Mouse (Mus musculus): ENCODE data around the gene Ipo4. TPM values are rescaled to one million over a fixed set of nuclear protein-coding genes. Genes with fewer than 3 reads are reported as not detected.

Ipo4 gene
- polyA plus RNA-seq, 1 experiment from 2014 or later, result 79.0 TPM

GRCm38 (mm10) chr14:55581981-55582681 lies 53.6 kb downstream of the Ipo4 start:
- Histone ChIP-seq H3K27ac (no peak overlapping the region; the same call in 1 of the 2 replicates), H3K4me2 (replicated peaks) (no peak overlapping the region), H3K4me1 (peaks cover 19% of the 10 kb centered on the region), H3K4me3 (no peak overlapping the region), H3K9ac (no peak overlapping the region), H3K36me3 (peaks cover 24% of the 10 kb centered on the region), H3K9me3 (replicated peaks) (no peaks in the 10 kb centered on the region), H3K27me3 (peaks cover 3% of the 10 kb centered on the region)
- ATAC-seq (ENCODE audit: low FRiP score), result no peak
- WGBS, result 78% methylated on average over 9 of the region's 9 CpGs

- Histone ChIP-seq H3K4me1 (peaks cover 19% of the 10 kb centered on the region), H3K36me3 (peaks cover 20% of the 10 kb centered on the region), H3K9me3 (replicated peaks) (no peaks in the 10 kb centered on the region), H3K4me3 (no peak overlapping the region), H3K4me2 (replicated peaks) (no peak overlapping the region), H3K27ac (no peak overlapping the region), H3K27me3 (peaks cover 3% of the 10 kb centered on the region), H3K9ac (no peak overlapping the region)
- WGBS, result 95% methylated on average over 16 of the region's 16 CpGs
- ATAC-seq (ENCODE audit: low FRiP score), result no peak
Observed at GRCm38 (mm10) chr14:55580731-55581130, 55.0 kb downstream of the Ipo4 start.

GRCm38 (mm10) chr14:55579511-55580496 lies 56.0 kb downstream of the Ipo4 start:
- WGBS, result 86% methylated on average over 23 of the region's 23 CpGs

GRCm38 (mm10) chr14:55578668-55579269 lies 57.0 kb downstream of the Ipo4 start:
- H3K27me3 ChIP-seq, result no peaks in the 10 kb centered on the region
- no peak; the same call in none of the 2 replicates for ATAC-seq (ENCODE audit: low FRiP score)
- H3K9ac ChIP-seq, result peak overlapping the region; percentile 88
- peak overlapping the region; percentile 88 for H3K4me2 ChIP-seq (replicated peaks)
- H3K9me3 ChIP-seq (replicated peaks), result no peaks in the 10 kb centered on the region
- H3K27ac ChIP-seq, result peak overlapping the region; percentile 79
- H3K4me3 ChIP-seq, result peak overlapping the region; percentile 71
- peaks cover 10% of the 10 kb centered on the region for H3K4me1 ChIP-seq
- 30% methylated on average over 6 of the region's 6 CpGs for WGBS
- peaks cover 20% of the 10 kb centered on the region for H3K36me3 ChIP-seq

More at GRCm38 (mm10) chr14:55579511-55580496, 56.0 kb downstream of the Ipo4 start:
- no peak overlapping the region for H3K4me2 ChIP-seq (replicated peaks)
- peaks cover 16% of the 10 kb centered on the region for H3K4me1 ChIP-seq
- no peak overlapping the region for H3K4me3 ChIP-seq
- H3K9ac ChIP-seq, result no peak overlapping the region
- H3K9me3 ChIP-seq (replicated peaks), result no peaks in the 10 kb centered on the region
- peaks cover 3% of the 10 kb centered on the region for H3K27me3 ChIP-seq
- peaks cover 20% of the 10 kb centered on the region for H3K36me3 ChIP-seq
- H3K27ac ChIP-seq, result no peak overlapping the region
- ATAC-seq (ENCODE audit: low FRiP score), result no peak

GRCm38 (mm10) chr14:55577871-55578667 lies 57.7 kb downstream of the Ipo4 start, which contains the start of gene Psme1:
TSS of gene Psme1 (plus strand) at chr14:55578123.
- Histone ChIP-seq H3K36me3 (peaks cover 20% of the 10 kb centered on the region), H3K4me1 (peaks cover 10% of the 10 kb centered on the region), H3K4me2 (replicated peaks) (peak within 1 kb of the TSS; percentile 88), H3K4me3 (peak within 1 kb of the TSS; percentile 71), H3K9ac (peak within 1 kb of the TSS; percentile 88), H3K9me3 (replicated peaks) (no peaks in the 10 kb centered on the region), H3K27me3 (no peaks in the 10 kb centered on the region), H3K27ac (peak within 1 kb of the TSS; percentile 79)
- peak; percentile 87 for ATAC-seq (ENCODE audit: low FRiP score)
- WGBS, result 0% methylated on average over 32 of the region's 32 CpGs

- Histone ChIP-seq H3K4me3 (no peak overlapping the region), H3K9ac (no peak overlapping the region), H3K4me1 (peaks cover 10% of the 10 kb centered on the region), H3K27ac (no peak overlapping the region), H3K4me2 (replicated peaks) (no peak overlapping the region), H3K9me3 (replicated peaks) (no peaks in the 10 kb centered on the region), H3K27me3 (no peaks in the 10 kb centered on the region), H3K36me3 (peaks cover 16% of the 10 kb centered on the region)
- WGBS, result 76% methylated on average over 16 of the region's 16 CpGs
- no peak for ATAC-seq (ENCODE audit: low FRiP score)
Observed at GRCm38 (mm10) chr14:55576376-55576775, 59.4 kb downstream of the Ipo4 start.

GRCm38 (mm10) chr14:55575711-55576110 lies 60.0 kb downstream of the Ipo4 start:
- peaks cover 10% of the 10 kb centered on the region for H3K4me1 ChIP-seq
- WGBS, result 73% methylated on average over 13 of the region's 13 CpGs
- H3K27ac ChIP-seq, result no peak overlapping the region
- peaks cover 12% of the 10 kb centered on the region for H3K36me3 ChIP-seq
- no peaks in the 10 kb centered on the region for H3K9me3 ChIP-seq (replicated peaks)
- no peak overlapping the region for H3K9ac ChIP-seq
- H3K4me3 ChIP-seq, result no peak overlapping the region
- no peak overlapping the region for H3K4me2 ChIP-seq (replicated peaks)
- no peaks in the 10 kb centered on the region for H3K27me3 ChIP-seq
- ATAC-seq (ENCODE audit: low FRiP score), result no peak

Other genes with a start within 250 kb of the Ipo4 start
- 42.7 and 44.5 TPM in 2 replicates for gene Dhrs4, start 157.2 kb downstream of the Ipo4 start, polyA plus RNA-seq (2016; fragmentation: Nextera tagmentation; extraction: Ambion mirVana)
- 17.0 and 18.0 TPM in 2 replicates for gene Carmil3, start 145.3 kb downstream of the Ipo4 start, polyA plus RNA-seq (2016; fragmentation: Nextera tagmentation; extraction: Ambion mirVana)
- gene Cpne6, start 125.5 kb downstream of the Ipo4 start, polyA plus RNA-seq (2016; fragmentation: Nextera tagmentation; extraction: Ambion mirVana), result 0.83 and 1.4 TPM in 2 replicates
- gene Nrl, start 111.0 kb downstream of the Ipo4 start, polyA plus RNA-seq (2016; fragmentation: Nextera tagmentation; extraction: Ambion mirVana), result not detected in 2 replicates
- 22.3 and 23.6 TPM in 2 replicates for gene Pck2, start 95.7 kb downstream of the Ipo4 start, polyA plus RNA-seq (2016; fragmentation: Nextera tagmentation; extraction: Ambion mirVana)
- gene Dcaf11, start 76.0 kb downstream of the Ipo4 start, polyA plus RNA-seq (2016; fragmentation: Nextera tagmentation; extraction: Ambion mirVana), result 104 and 106 TPM in 2 replicates
- 0.62 TPM in 1 of 2 replicates, not detected in the other for gene A730061H03Rik, start 75.6 kb downstream of the Ipo4 start, polyA plus RNA-seq (2016; fragmentation: Nextera tagmentation; extraction: Ambion mirVana)
- gene Fitm1, start 60.3 kb downstream of the Ipo4 start, polyA plus RNA-seq (2016; fragmentation: Nextera tagmentation; extraction: Ambion mirVana), result 1.4 and 4.2 TPM in 2 replicates
- 132 and 133 TPM in 2 replicates for gene Psme1, start 57.8 kb downstream of the Ipo4 start, polyA plus RNA-seq (2016; fragmentation: Nextera tagmentation; extraction: Ambion mirVana)
- gene Emc9, start 50.7 kb downstream of the Ipo4 start, polyA plus RNA-seq (2016; fragmentation: Nextera tagmentation; extraction: Ambion mirVana), result 8.5 and 9.0 TPM in 2 replicates
- 201 and 234 TPM in 2 replicates for gene Psme2, start 44.8 kb downstream of the Ipo4 start, polyA plus RNA-seq (2016; fragmentation: Nextera tagmentation; extraction: Ambion mirVana)
- 21.2 and 23.7 TPM in 2 replicates for gene Rnf31, start 44.2 kb downstream of the Ipo4 start, polyA plus RNA-seq (2016; fragmentation: Nextera tagmentation; extraction: Ambion mirVana)
- gene Irf9, start 32.4 kb downstream of the Ipo4 start, polyA plus RNA-seq (2016; fragmentation: Nextera tagmentation; extraction: Ambion mirVana), result 9.9 and 10.7 TPM in 2 replicates
- gene Rec8, start 17.9 kb downstream of the Ipo4 start, polyA plus RNA-seq (2016; fragmentation: Nextera tagmentation; extraction: Ambion mirVana), result 14.9 and 15.9 TPM in 2 replicates
- 2.4 and 3.2 TPM in 2 replicates for gene Gm49378, start 1.9 kb upstream of the Ipo4 start, polyA plus RNA-seq (2016; fragmentation: Nextera tagmentation; extraction: Ambion mirVana)
- 69.4 and 69.8 TPM in 2 replicates for gene Tm9sf1, start 7.8 kb upstream of the Ipo4 start, polyA plus RNA-seq (2016; fragmentation: Nextera tagmentation; extraction: Ambion mirVana)
- 0.50 and 0.52 TPM in 2 replicates for gene Tssk4, start 14.2 kb upstream of the Ipo4 start, polyA plus RNA-seq (2016; fragmentation: Nextera tagmentation; extraction: Ambion mirVana)
- 63.7 and 65.4 TPM in 2 replicates for gene Mdp1, start 24.6 kb upstream of the Ipo4 start, polyA plus RNA-seq (2016; fragmentation: Nextera tagmentation; extraction: Ambion mirVana)
- 57.0 and 58.2 TPM in 2 replicates for gene Gmpr2, start 36.0 kb upstream of the Ipo4 start, polyA plus RNA-seq (2016; fragmentation: Nextera tagmentation; extraction: Ambion mirVana)
- gene Nedd8, start 36.2 kb upstream of the Ipo4 start, polyA plus RNA-seq (2016; fragmentation: Nextera tagmentation; extraction: Ambion mirVana), result 506 and 544 TPM in 2 replicates
- gene Tinf2, start 45.9 kb upstream of the Ipo4 start, polyA plus RNA-seq (2016; fragmentation: Nextera tagmentation; extraction: Ambion mirVana), result 42.8 and 43.1 TPM in 2 replicates
- 0.48 and 0.90 TPM in 2 replicates for gene Tgm1, start 78.0 kb upstream of the Ipo4 start, polyA plus RNA-seq (2016; fragmentation: Nextera tagmentation; extraction: Ambion mirVana)
- 36.6 and 38.1 TPM in 2 replicates for gene Rabggta, start 86.3 kb upstream of the Ipo4 start, polyA plus RNA-seq (2016; fragmentation: Nextera tagmentation; extraction: Ambion mirVana)
- gene Dhrs1, start 109.7 kb upstream of the Ipo4 start, polyA plus RNA-seq (2016; fragmentation: Nextera tagmentation; extraction: Ambion mirVana), result 73.2 and 75.0 TPM in 2 replicates
- gene Nop9, start 109.7 kb upstream of the Ipo4 start, polyA plus RNA-seq (2016; fragmentation: Nextera tagmentation; extraction: Ambion mirVana), result 42.0 and 47.5 TPM in 2 replicates
- 0.36 and 0.56 TPM in 2 replicates for gene Cideb, start 122.5 kb upstream of the Ipo4 start, polyA plus RNA-seq (2016; fragmentation: Nextera tagmentation; extraction: Ambion mirVana)
- 0.36 and 0.57 TPM in 2 replicates for gene Ltb4r2, start 125.5 kb upstream of the Ipo4 start, polyA plus RNA-seq (2016; fragmentation: Nextera tagmentation; extraction: Ambion mirVana)
- 0.72 TPM in 1 of 2 replicates, not detected in the other for gene Ltb4r1, start 130.0 kb upstream of the Ipo4 start, polyA plus RNA-seq (2016; fragmentation: Nextera tagmentation; extraction: Ambion mirVana)
- gene Adcy4, start 148.1 kb upstream of the Ipo4 start, polyA plus RNA-seq (2016; fragmentation: Nextera tagmentation; extraction: Ambion mirVana), result 15.7 and 19.5 TPM in 2 replicates
- gene Ripk3, start 152.9 kb upstream of the Ipo4 start, polyA plus RNA-seq (2016; fragmentation: Nextera tagmentation; extraction: Ambion mirVana), result 10.8 and 13.5 TPM in 2 replicates
- 42.4 and 45.2 TPM in 2 replicates for gene Nfatc4, start 187.2 kb upstream of the Ipo4 start, polyA plus RNA-seq (2016; fragmentation: Nextera tagmentation; extraction: Ambion mirVana)
- gene Nynrin, start 218.1 kb upstream of the Ipo4 start, polyA plus RNA-seq (2016; fragmentation: Nextera tagmentation; extraction: Ambion mirVana), result 30.4 and 35.8 TPM in 2 replicates
- 0.05 and 0.35 TPM in 2 replicates for gene Cbln3, start 248.4 kb upstream of the Ipo4 start, polyA plus RNA-seq (2016; fragmentation: Nextera tagmentation; extraction: Ambion mirVana)
- 22.4 and 23.5 TPM in 2 replicates for gene Khnyn, start 249.0 kb upstream of the Ipo4 start, polyA plus RNA-seq (2016; fragmentation: Nextera tagmentation; extraction: Ambion mirVana)

All from hindbrain, embryonic 12.5 days (tissue).